Mouse (Mus musculus) G1E-ER4 (cell line): ENCODE measurements around the gene Gchfr. TPM values are rescaled to one million over a fixed set of nuclear protein-coding genes. Genes with fewer than 3 reads are reported as not detected.

Source experiments
- GATA1 ChIP-seq: IDR thresholded peaks from one replicate; pipeline ENCODE4 v1.8.0; 2012; ENCODE audit warnings: low read length, inconsistent platforms
- polyA plus RNA-seq: library from polyadenylated mRNA; stranded (reverse); fragments of >175 nt; gene quantifications from 2 replicates; pipeline ENCODE4 v1.2.3, GENCODE M21; 2012

The Gchfr gene
- polyA plus RNA-seq, 1 experiment, result 10.1 TPM

- TF ChIP-seq GATA1, result no peak
These were observed 2.2 kb upstream of the Gchfr start for GRCm38 (mm10) chr2:119165401-119165800.

- TF ChIP-seq GATA1, result no peak
These were observed 288 bp downstream of the Gchfr start for GRCm38 (mm10) chr2:119167866-119168256.

DNA sequence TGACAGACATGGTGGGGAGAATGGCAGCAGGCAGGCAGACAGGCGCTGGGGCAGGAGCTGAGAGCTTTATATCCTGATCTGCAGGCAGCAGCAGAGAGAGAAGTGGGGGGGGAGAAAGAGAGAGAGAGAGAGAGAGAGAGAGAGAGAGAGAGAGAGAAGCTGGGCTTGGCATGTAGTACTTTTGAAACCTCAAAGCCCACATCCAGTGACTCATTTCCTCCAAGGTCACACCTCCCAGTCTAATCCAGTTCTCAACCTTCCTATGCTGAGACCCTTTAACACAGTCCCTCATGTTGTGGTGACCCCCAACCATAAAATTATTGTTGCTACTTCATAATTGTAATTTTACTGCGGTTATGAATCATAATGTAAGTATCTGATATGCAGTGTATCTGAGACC is 2.7 kb downstream of the Gchfr start:
- no peak for TF ChIP-seq GATA1

DNA sequence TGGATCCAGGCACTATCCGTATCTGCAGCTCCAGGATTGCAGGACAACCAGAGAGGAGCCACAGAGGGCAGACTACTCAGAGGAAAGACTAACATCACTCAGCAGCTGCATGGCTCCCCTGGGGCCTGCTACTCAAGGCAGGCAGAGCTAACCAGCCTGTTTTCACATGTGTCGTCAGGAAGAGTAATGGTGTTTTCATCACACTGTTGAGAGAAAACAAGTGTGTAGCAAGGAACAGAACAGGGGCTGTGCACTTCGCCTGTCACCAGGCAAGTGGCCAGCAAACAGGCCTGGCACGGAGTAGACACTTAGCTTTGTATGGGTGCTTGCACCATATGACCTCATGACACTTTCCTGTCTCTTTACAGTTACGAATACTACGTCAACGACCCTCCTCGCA is 4.0 kb downstream of the Gchfr start:
- no peak for TF ChIP-seq GATA1

DNA sequence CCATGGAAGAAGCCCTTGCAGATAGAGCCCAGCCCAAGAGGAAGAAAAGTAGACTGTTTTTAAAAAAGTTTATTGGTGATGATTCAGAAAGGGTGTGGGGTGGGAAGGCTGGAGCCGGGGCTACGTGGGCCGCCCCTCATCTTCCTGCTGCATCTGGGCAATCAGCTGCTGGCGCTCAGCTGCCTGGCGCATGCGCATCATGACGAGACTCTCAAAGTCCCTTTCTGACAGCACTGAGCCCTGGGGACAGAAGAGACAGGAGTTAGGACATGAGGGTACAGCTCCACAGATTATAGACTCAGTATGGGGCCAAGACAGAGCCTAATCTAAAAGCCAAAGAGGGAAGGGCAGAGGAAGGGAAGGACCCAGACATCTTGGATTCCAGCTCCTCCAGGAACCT is 4.9 kb downstream of the Gchfr start:
- no peak for TF ChIP-seq GATA1

GRCm38 (mm10) chr2:119172862-119173576 is 5.4 kb downstream of the Gchfr start:
- no peak for TF ChIP-seq GATA1

- no peak for TF ChIP-seq GATA1
These were observed 6.5 kb downstream of the Gchfr start, which contains the start of gene Gm14137 for GRCm38 (mm10) chr2:119173991-119174651. Gene Gm14137 (plus strand): TSS chr2:119174509.

DNA sequence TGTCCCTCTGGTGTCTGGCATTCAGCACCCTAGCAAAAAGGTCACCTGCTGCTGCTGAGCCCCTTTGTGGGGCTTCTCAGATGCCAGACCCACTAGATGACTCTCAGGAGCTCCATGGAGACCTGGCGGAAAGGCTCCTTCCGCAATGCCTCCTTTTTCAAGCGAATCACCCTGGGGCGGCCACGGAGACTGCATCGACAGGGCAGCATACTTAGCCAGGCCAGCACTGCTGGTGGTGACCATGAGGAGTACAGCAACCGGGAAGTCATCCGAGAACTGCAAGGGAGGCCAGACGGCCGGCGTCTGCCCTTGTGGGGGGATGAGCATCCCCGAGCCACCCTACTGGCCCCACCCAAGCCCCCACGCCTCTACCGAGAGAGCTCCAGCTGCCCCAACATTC is 7.3 kb downstream of the Gchfr start:
- TF ChIP-seq GATA1, result no peak

- no peak for TF ChIP-seq GATA1
These were observed 8.0 kb downstream of the Gchfr start for GRCm38 (mm10) chr2:119175614-119176013.

DNA sequence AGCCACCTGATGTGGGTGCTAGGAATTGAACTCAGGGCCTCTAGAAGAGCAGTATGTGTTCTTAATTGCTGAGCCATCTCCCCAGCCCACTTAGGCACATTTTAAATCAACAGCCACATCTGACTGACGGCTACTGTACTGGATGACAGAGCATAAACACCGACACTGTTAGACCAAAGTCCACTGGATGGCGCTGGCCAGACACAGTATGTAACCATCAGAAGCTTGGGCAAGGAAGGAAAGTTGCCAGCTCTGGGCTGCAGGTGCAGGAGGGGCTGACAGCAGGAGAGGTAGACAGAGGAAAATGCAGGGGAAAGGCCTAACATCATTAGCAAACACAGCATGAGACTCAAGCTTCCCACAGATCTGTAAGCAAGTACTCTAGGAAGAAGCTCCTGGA is 9.2 kb downstream of the Gchfr start:
- no peak for TF ChIP-seq GATA1

GRCm38 (mm10) chr2:119177384-119177939 is 9.9 kb downstream of the Gchfr start:
- TF ChIP-seq GATA1, result no peak

DNA sequence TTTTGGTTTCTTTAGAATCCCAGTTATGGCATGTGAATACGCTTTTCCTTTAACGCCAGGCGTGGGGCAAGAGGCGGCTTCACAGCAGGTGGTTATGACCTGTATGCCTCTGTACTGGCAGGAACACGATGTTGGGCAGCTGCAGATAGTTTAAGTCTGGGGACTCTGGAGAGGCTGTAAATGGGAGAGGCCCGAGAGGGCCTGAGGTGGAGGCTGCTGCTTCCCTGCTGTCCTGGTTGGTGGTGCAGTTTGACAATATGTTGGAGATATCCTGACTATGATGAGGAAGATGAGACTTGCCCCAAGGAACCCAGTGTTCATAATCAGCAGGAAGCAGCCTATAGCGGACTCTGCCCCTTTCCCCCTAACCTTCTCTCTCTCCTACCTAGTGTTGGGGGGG is 15.3 kb downstream of the Gchfr start:
- no peak for TF ChIP-seq GATA1

GRCm38 (mm10) chr2:119189029-119189710 is 21.6 kb downstream of the Gchfr start:
- no peak for TF ChIP-seq GATA1

GRCm38 (mm10) chr2:119190969-119191368 is 23.4 kb downstream of the Gchfr start:
- TF ChIP-seq GATA1, result no peak

DNA sequence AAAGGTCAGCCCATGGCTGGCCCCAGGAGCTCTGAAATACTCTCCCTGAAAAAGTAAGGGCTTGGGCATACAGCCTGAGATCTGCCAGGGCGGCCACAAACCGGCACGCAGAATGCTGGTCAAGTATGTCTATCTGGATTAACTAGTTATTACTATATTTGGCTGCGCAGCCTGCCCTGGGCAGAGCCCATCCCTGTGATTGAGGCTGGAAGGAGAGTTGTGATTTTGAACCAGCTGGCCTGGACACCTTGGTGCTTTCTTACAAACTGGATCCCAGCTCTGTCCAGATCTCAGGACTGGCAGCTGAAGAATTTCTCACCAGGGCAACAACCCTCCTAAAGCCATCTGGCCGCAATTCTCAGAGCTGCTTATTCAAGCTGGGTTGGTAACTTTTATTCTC is 26.6 kb downstream of the Gchfr start:
- TF ChIP-seq GATA1, result no peak
